Mouse (Mus musculus): Measurements from ENCODE around the gene Tyw3. TPM values are rescaled to one million over a fixed set of nuclear protein-coding genes. Genes with fewer than 3 reads are reported as not detected.
A peak's percentile ranks its signal among the peaks of the same experiment; 100 is the strongest.
"Not testable (repeated sequence)": the region's sequence is repeated elsewhere in the genome, so short reads cannot be mapped to it uniquely, and the experiment has no call there.

Gene Tyw3
- 21.6 and 26.4 TPM in 2 replicates for polyA plus RNA-seq (2012; rRNA removed)

DNA sequence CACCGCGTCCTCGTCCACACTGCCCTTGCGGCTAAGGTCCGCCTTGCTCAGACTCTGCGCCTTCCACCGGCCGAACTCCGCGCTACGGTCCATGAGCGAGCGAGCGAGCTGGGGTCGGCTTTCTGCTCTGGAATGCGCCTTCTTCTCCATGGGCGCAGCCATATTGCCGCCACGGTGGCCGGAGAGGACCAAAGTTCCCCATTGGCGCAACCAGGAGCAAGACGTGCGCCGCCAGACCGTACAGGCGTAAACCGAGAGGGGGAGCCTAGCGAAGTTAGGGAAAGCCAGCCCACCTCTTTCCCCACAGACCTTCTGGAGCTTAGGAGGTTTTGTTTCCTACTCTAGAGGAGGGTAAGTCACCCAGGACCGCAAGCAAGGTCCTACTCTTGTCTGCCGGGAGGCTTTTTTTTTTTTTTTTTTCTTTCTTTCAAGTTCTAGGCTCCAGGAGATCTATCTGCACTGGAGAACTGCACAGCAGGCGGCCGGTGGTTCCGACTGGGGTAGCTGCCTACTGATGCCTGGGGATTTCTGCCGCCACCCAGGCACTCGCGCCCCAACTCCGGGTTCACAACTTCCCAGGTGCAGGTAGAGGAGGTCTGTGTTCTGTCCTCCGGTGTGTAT is at the start of gene Tyw3:
TSS of gene Tyw3 (minus strand) at position 171 of the 621 bp plus-strand sequence.
- Histone ChIP-seq H3K27ac (ENCODE audit: insufficient read depth, low read length) (peak within 1 kb of the TSS; percentile 95), H3K4me3 (replicated peaks; ENCODE audit: insufficient read depth, low read depth, low read length) (peak within 1 kb of the TSS; percentile 89), H3K27me3 (ENCODE audit: control insufficient read depth, insufficient read depth, low read length) (no peaks in the 10 kb centered on the region), H3K4me1 (ENCODE audit: control insufficient read depth, insufficient read depth, low read length) (no peaks in the 10 kb centered on the region)
- TF ChIP-seq POLR2A (IDR thresholded peaks at IDR 0.05; ENCODE audit: borderline replicate concordance, insufficient read depth, low read length) = no peak
- TF ChIP-seq CTCF (IDR thresholded peaks at IDR 0.05; ENCODE audit: borderline replicate concordance, insufficient read depth, low read depth, low read length) = peak; percentile 48
- DNase-seq = peak; percentile 97 to 99
- under 1% methylated on average over 38 of the region's 38 CpGs for WGBS

DNA sequence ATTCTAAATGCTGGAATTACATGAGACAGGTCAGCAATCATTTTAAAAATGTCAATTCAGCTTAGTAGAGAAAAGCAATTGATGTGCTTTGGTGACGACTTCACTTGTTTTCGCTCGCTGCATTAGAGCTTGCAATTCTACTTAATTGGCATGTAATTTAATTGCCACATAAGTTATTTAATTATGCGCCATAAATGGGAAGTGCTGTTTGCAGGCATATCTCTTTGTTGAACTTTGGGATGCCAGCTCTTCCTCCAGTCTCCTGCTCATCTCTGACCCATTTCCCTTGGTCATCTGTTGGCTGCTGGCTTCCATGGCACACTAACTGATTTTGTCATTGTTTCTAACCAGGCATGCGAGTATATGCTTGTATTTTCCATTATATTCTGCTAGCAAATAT is 36.2 kb upstream of the Tyw3 start:
- Histone ChIP-seq H3K4me3 (replicated peaks; ENCODE audit: insufficient read depth, low read depth, low read length) (no peak overlapping the region), H3K27me3 (ENCODE audit: control insufficient read depth, insufficient read depth, low read length) (no peaks in the 10 kb centered on the region; the same call in 1 of the 2 replicates), H3K4me1 (ENCODE audit: control insufficient read depth, insufficient read depth, low read length) (no peaks in the 10 kb centered on the region), H3K27ac (ENCODE audit: insufficient read depth, low read length) (no peak overlapping the region)
- WGBS = 60% methylated on average over 5 of the region's 5 CpGs
- no peak for DNase-seq
- no peak for TF ChIP-seq POLR2A (IDR thresholded peaks at IDR 0.05; ENCODE audit: borderline replicate concordance, insufficient read depth, low read length)
- TF ChIP-seq CTCF (IDR thresholded peaks at IDR 0.05; ENCODE audit: borderline replicate concordance, insufficient read depth, low read depth, low read length) = no peak

DNA sequence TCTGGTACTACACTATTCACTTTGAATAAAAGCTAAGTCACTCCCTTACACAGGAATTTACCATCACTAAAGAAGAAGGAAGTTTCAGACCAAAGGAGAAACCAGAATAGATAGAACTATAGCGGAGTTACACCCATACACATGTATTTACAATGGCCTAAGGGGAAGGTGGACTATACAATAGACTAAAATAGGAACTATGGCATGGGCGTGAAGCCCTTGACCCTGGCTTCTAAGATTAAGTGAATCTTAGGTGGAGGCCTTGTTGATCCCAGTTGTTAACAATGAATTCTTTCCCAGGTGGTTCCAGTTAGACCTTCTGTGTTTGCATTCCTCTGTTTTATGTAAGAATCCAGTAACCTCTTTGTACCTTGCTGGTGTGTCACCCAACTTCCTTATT is 34.4 kb upstream of the Tyw3 start:
- not testable (repeated sequence) for DNase-seq; H3K27me3 ChIP-seq (ENCODE audit: control insufficient read depth, insufficient read depth, low read length); H3K4me1 ChIP-seq (ENCODE audit: control insufficient read depth, insufficient read depth, low read length); H3K4me3 ChIP-seq (replicated peaks; ENCODE audit: insufficient read depth, low read depth, low read length); H3K27ac ChIP-seq (ENCODE audit: insufficient read depth, low read length)
- 95% methylated on average over 2 of the region's 2 CpGs for WGBS

DNA sequence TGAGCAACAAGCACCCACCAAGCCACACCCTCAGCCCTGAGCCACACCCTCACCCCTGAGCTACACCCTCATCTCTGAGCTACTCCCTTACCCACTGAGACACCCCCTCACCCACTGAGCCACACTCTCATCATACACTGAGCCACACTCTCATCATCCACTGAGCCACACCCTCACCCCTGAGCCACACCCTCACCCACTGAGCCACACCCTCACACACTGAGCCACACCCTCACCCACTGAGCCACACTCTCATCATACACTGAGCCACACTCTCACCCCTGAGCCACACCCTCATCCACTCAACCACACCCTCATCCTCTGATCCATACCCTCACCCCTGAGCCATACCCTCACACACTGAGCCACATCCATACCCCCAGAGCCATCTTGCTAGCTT is 31.4 kb upstream of the Tyw3 start:
- TF ChIP-seq POLR2A (IDR thresholded peaks at IDR 0.05; ENCODE audit: borderline replicate concordance, insufficient read depth, low read length) (no peak), CTCF (IDR thresholded peaks at IDR 0.05; ENCODE audit: borderline replicate concordance, insufficient read depth, low read depth, low read length) (no peak)
- DNase-seq = no peak
- Histone ChIP-seq H3K4me1 (ENCODE audit: control insufficient read depth, insufficient read depth, low read length) (no peaks in the 10 kb centered on the region), H3K27me3 (ENCODE audit: control insufficient read depth, insufficient read depth, low read length) (no peaks in the 10 kb centered on the region; the same call in 1 of the 2 replicates), H3K4me3 (replicated peaks; ENCODE audit: insufficient read depth, low read depth, low read length) (no peak overlapping the region), H3K27ac (ENCODE audit: insufficient read depth, low read length) (no peak overlapping the region)

DNA sequence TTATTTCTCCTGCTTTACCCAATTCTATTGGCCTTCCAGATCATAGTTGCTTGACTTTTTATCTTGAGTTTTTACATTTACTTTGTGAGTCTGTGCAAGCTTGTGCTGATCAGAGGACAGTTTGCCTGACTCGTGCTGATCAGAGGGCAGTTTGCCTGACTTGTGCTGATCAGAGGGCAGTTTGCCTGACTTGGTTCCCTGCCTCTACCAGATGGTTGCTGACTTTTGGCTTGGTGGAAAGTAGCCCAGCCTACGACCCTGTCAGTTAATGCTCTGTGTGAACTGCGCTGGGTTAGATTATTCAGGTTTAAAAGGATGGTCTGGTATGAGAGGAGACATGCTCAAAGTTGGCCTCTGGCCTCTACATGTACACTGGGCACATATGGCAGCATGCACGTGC is 19.2 kb upstream of the Tyw3 start:
- H3K27me3 ChIP-seq (ENCODE audit: control insufficient read depth, insufficient read depth, low read length) = no peaks in the 10 kb centered on the region
- H3K4me1 ChIP-seq (ENCODE audit: control insufficient read depth, insufficient read depth, low read length) = no peaks in the 10 kb centered on the region
- no peak for TF ChIP-seq POLR2A (IDR thresholded peaks at IDR 0.05; ENCODE audit: borderline replicate concordance, insufficient read depth, low read length)
- TF ChIP-seq CTCF (IDR thresholded peaks at IDR 0.05; ENCODE audit: borderline replicate concordance, insufficient read depth, low read depth, low read length) = no peak
- WGBS = 30% methylated on average over 4 of the region's 4 CpGs
- H3K27ac ChIP-seq (ENCODE audit: insufficient read depth, low read length) = no peak overlapping the region
- no peak for DNase-seq
- no peak overlapping the region for H3K4me3 ChIP-seq (replicated peaks; ENCODE audit: insufficient read depth, low read depth, low read length)

DNA sequence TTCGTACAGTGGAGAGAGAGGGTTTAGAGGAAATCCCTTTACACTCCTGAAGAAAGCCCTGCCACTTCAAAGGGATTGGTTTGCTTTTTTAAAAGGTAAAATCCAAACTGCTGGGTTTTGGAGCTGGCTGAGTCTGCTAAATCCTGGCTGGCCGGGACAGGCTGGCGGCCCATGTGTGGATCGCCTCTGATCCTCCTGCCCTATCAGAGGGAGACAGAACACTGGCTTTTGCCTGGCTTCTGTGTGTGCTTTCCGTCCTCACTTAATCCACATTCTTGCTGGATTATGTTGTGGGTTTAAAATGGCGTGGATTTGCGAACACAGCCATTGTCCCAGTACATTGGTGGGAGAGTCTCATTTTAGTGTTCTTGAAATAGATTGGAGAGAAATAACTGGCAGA is 18.4 kb upstream of the Tyw3 start:
- whole genome bisulfite sequencing = 94% methylated on average over 7 of the region's 7 CpGs
- H3K27me3 ChIP-seq (ENCODE audit: control insufficient read depth, insufficient read depth, low read length) = no peaks in the 10 kb centered on the region

DNA sequence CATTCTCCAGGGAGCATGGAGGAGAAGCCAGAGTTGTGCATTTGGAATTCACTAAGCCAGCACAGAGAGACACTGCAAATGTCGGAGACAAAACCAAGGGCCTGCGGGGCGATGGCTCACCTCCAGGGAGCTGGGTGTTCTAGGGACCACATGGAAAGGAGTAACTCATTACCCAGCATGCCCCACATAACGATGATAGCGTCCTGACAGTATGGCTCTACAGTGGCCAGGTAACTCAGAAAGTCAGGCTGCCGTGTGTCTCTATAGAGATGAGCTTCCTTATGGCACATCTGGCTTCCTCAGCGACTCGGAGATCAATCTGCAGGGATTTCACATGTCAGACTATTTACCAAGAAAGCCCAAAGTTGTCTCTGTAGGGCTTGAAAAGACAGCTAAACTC is 17.9 kb upstream of the Tyw3 start:
- 91% methylated on average over 8 of the region's 8 CpGs for WGBS

More for the DNA sequence above, 18.4 kb upstream of the Tyw3 start:
- TF ChIP-seq POLR2A (IDR thresholded peaks at IDR 0.05; ENCODE audit: borderline replicate concordance, insufficient read depth, low read length) (no peak), CTCF (IDR thresholded peaks at IDR 0.05; ENCODE audit: borderline replicate concordance, insufficient read depth, low read depth, low read length) (no peak)
- Histone ChIP-seq H3K27ac (ENCODE audit: insufficient read depth, low read length) (no peak overlapping the region), H3K4me1 (ENCODE audit: control insufficient read depth, insufficient read depth, low read length) (no peaks in the 10 kb centered on the region), H3K4me3 (replicated peaks; ENCODE audit: insufficient read depth, low read depth, low read length) (no peak overlapping the region)
- DNase-seq = no peak

DNA sequence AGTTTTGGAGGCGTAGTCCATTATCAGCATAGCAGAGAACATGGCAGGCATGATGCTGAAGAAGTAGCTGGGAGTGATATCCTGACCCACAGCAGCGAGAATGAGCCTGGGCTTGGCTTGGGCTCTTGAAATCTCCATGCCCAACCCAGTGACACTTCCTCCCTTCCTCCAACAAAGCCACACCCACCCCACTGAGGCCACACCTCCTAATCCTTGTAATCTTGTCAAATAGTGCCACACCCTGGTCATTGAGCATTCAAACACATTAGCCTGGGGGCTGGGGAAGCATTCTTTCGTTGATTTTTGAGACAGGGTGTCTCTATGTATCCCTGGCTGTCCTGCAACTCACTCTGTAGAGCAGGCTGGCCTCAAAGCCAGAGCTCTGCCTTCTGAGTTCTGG is 15.0 kb upstream of the Tyw3 start:
- no peak for TF ChIP-seq CTCF (IDR thresholded peaks at IDR 0.05; ENCODE audit: borderline replicate concordance, insufficient read depth, low read depth, low read length)
- TF ChIP-seq POLR2A (IDR thresholded peaks at IDR 0.05; ENCODE audit: borderline replicate concordance, insufficient read depth, low read length) = no peak
- 84% methylated on average over 3 of the region's 3 CpGs for WGBS
- no peak overlapping the region for H3K4me3 ChIP-seq (replicated peaks; ENCODE audit: insufficient read depth, low read depth, low read length)
- H3K4me1 ChIP-seq (ENCODE audit: control insufficient read depth, insufficient read depth, low read length) = no peaks in the 10 kb centered on the region
- no peak overlapping the region for H3K27ac ChIP-seq (ENCODE audit: insufficient read depth, low read length)
- DNase-seq = no peak
- no peaks in the 10 kb centered on the region for H3K27me3 ChIP-seq (ENCODE audit: control insufficient read depth, insufficient read depth, low read length)

More for the DNA sequence above, 17.9 kb upstream of the Tyw3 start:
- Histone ChIP-seq H3K4me1 (ENCODE audit: control insufficient read depth, insufficient read depth, low read length) (no peaks in the 10 kb centered on the region), H3K27me3 (ENCODE audit: control insufficient read depth, insufficient read depth, low read length) (no peaks in the 10 kb centered on the region), H3K4me3 (replicated peaks; ENCODE audit: insufficient read depth, low read depth, low read length) (no peak overlapping the region), H3K27ac (ENCODE audit: insufficient read depth, low read length) (no peak overlapping the region)
- no peak for DNase-seq
- TF ChIP-seq POLR2A (IDR thresholded peaks at IDR 0.05; ENCODE audit: borderline replicate concordance, insufficient read depth, low read length) = no peak
- TF ChIP-seq CTCF (IDR thresholded peaks at IDR 0.05; ENCODE audit: borderline replicate concordance, insufficient read depth, low read depth, low read length) = no peak
